ENCODE assay signal across 21 mouse cellular contexts in the genomic region with DNA sequence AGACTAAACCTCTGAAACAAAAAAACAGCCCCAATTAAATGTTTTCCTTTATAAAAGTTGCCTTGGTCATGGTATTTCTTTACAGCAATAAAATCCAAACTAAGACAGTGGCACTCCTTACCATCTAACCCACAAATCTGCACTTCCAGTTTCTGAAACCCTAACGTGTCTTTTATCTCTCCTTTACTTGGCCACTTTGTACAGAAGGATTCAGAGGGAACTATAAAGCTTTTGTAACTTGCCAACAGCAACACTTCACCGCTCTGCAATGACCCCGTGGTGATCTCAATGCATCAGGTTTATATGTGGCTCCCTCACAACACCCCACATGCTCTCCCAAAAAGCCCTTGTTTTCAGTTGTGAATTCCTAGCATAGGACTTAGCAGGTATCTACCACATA. TPM values are rescaled to one million over a fixed set of nuclear protein-coding genes. Genes with fewer than 3 reads are reported as not detected.
DNase-seq lines count a peak whose midpoint lies in the region; ATAC-seq and TF ChIP-seq lines count a peak whose summit lies in the region.
"Had no signal": no experiment of that assay in that cellular context is flagged by ENCODE, and none has a peak within 500 bp of the region (broad histone marks: within the 10 kb centered on the region; RNA-seq: fewer than 3 reads in every experiment).

No protein-coding gene starts in this region.

- no peak for ATAC-seq in midbrain, postnatal 0 days (ENCODE audit: low FRiP score)
- no peak for ATAC-seq in liver, embryonic 13.5 days (ENCODE audit: low read depth)
- ATAC-seq: hindbrain, postnatal 0 days; midbrain, embryonic 16.5 days; Patski had no signal

- H3K27me3 ChIP-seq in midbrain, postnatal 0 days (ENCODE audit: insufficient read depth, low read length) = no peaks in the 10 kb centered on the region
- no peaks in the 10 kb centered on the region for H3K27me3 ChIP-seq in midbrain, embryonic 10.5 days (ENCODE audit: low read depth, poor library complexity, severe bottlenecking)
- no peaks in the 10 kb centered on the region for H3K27me3 ChIP-seq in liver, embryonic 13.5 days
- H3K27me3 ChIP-seq: embryonic facial prominence, embryonic 13.5 days; forebrain, embryonic 12.5 days; Patski; stomach, embryonic 15.5 days had no signal

- 0 out of 2 replicates have a peak overlapping the region, but pooled peaks have one; percentile 67 for H3K4me2 ChIP-seq in midbrain, postnatal 0 days (ENCODE audit: low read depth, low read length, poor library complexity, severe bottlenecking)
- peak overlapping the region; percentile 96 for H3K4me2 ChIP-seq in liver, embryonic 13.5 days

- H3K9me3 ChIP-seq in midbrain, postnatal 0 days (ENCODE audit: low read length) = no peaks in the 10 kb centered on the region
- H3K9me3 ChIP-seq in midbrain, embryonic 10.5 days (replicated peaks) = no peaks in the 10 kb centered on the region
- no peaks in the 10 kb centered on the region for H3K9me3 ChIP-seq in liver, embryonic 13.5 days (replicated peaks)
- H3K9me3 ChIP-seq: embryonic facial prominence, embryonic 13.5 days; forebrain, embryonic 12.5 days; stomach, embryonic 15.5 days had no signal

- no peaks in the 10 kb centered on the region for H3K4me1 ChIP-seq in midbrain, postnatal 0 days (ENCODE audit: insufficient read depth, low read length)
- H3K4me1 ChIP-seq in midbrain, embryonic 10.5 days = peaks cover 11% of the 10 kb centered on the region
- H3K4me1 ChIP-seq in liver, embryonic 13.5 days (replicated peaks) = peaks cover 81% of the 10 kb centered on the region

- intact Hi-C loops in gastrocnemius, adult 2 months (cut with DNase I) = loop anchor here (5.0 to 10.0 kb wide), 2 partner anchors 108 to 156 kb away; a partner anchor contains a TSS

- no peak for TF ChIP-seq CTCF in gastrocnemius, adult 2 months (IDR thresholded peaks at IDR 0.05)
- no peak for TF ChIP-seq CTCF in midbrain, postnatal 0 days (IDR thresholded peaks at IDR 0.05)

- DNase-seq in gastrocnemius, adult 2 months = no peak
- no peak for DNase-seq in gastrocnemius, postnatal 4 days (ENCODE audit: low spot score in 2 of 2)
- no peak for DNase-seq in midbrain, postnatal 0 days (ENCODE audit: low spot score)
- DNase-seq in midbrain, embryonic 10.5 days (ENCODE audit: low spot score) = no peak
- DNase-seq in liver, embryonic 13.5 days = no peak
- DNase-seq in right cerebral cortex, postnatal 25 days = no peak
- no peak for DNase-seq in right cerebral cortex, postnatal 14 days
- DNase-seq: adrenal gland, adult 2 months; cerebellum, adult 18-20 months; cerebellum, postnatal 36 days; embryo, embryonic 11 days; kidney, adult 11 months; layer of hippocampus, adult 9-11 months; thymus, adult 18-20 months; thymus, postnatal 36 days had no signal

- H3K9ac ChIP-seq in midbrain, postnatal 0 days (replicated peaks; ENCODE audit: low read length, poor library complexity, severe bottlenecking) = no peak overlapping the region
- no peak overlapping the region for H3K9ac ChIP-seq in liver, embryonic 13.5 days
- H3K9ac ChIP-seq: embryonic facial prominence, embryonic 13.5 days; forebrain, embryonic 12.5 days; stomach, embryonic 15.5 days had no signal

- H3K27ac ChIP-seq in gastrocnemius, adult 2 months = peak overlapping the region; percentile 99; the same call in 1 of the 2 replicates
- H3K27ac ChIP-seq in midbrain, postnatal 0 days (ENCODE audit: low read depth, low read length) = no peak overlapping the region
- H3K27ac ChIP-seq in midbrain, embryonic 10.5 days (replicated peaks) = no peak overlapping the region
- peak overlapping the region; percentile 11; the same call in 1 of the 2 replicates for H3K27ac ChIP-seq in liver, embryonic 13.5 days
- H3K27ac ChIP-seq: embryonic facial prominence, embryonic 13.5 days; forebrain, embryonic 12.5 days; hindbrain, postnatal 0 days; stomach, embryonic 15.5 days had no signal

- WGBS in midbrain, postnatal 0 days = 89% methylated on average over 3 of the region's 3 CpGs
- 91% methylated on average over 3 of the region's 3 CpGs for WGBS in midbrain, embryonic 10.5 days
- 58% methylated on average over 3 of the region's 3 CpGs for WGBS in liver, embryonic 13.5 days (ENCODE audit: insufficient replicate concordance)

- no peak overlapping the region for H3K4me3 ChIP-seq in gastrocnemius, adult 2 months
- H3K4me3 ChIP-seq in midbrain, postnatal 0 days (ENCODE audit: low read depth, low read length) = no peak overlapping the region
- H3K4me3 ChIP-seq in midbrain, embryonic 10.5 days = no peak overlapping the region
- no peak overlapping the region for H3K4me3 ChIP-seq in liver, embryonic 13.5 days (replicated peaks)
- H3K4me3 ChIP-seq: embryonic facial prominence, embryonic 13.5 days; forebrain, embryonic 12.5 days; stomach, embryonic 15.5 days had no signal

- peaks cover 14% of the 10 kb centered on the region; the same call in 1 of the 2 replicates for H3K36me3 ChIP-seq in midbrain, postnatal 0 days (ENCODE audit: insufficient read depth, low read length)
- peaks cover 23% of the 10 kb centered on the region for H3K36me3 ChIP-seq in midbrain, embryonic 10.5 days
- peaks cover 14% of the 10 kb centered on the region; the same call in 1 of the 2 replicates for H3K36me3 ChIP-seq in liver, embryonic 13.5 days

RNA-seq across cellular contexts. Expression of a gene that starts 2.0 kb away (rescaled TPM):
- total RNA-seq in gastrocnemius, adult 2 months (2021) = 100 to 1,000 TPM; 203 to 277 TPM
- total RNA-seq in gastrocnemius, postnatal 4 days (2021) = 10 to 100 TPM; 44.9 to 58.0 TPM
- 22.4 and 27.0 TPM in 2 replicates for total RNA-seq in midbrain, postnatal 0 days (2014; rRNA removed)
- polyA plus RNA-seq in midbrain, postnatal 0 days (2015; fragmentation: Nextera tagmentation; extraction: Ambion mirVana) = 12.1 and 13.2 TPM in 2 replicates
- polyA plus RNA-seq in midbrain, embryonic 10.5 days (2016; fragmentation: Nextera tagmentation; extraction: Ambion mirVana) = 15.6 and 15.8 TPM in 2 replicates
- polyA plus RNA-seq in liver, embryonic 13.5 days (2015; fragmentation: Nextera tagmentation; extraction: Ambion mirVana) = 5.0 and 5.6 TPM in 2 replicates

RNA-seq across cellular contexts. Expression of a gene that starts 2.1 kb away (rescaled TPM):
- total RNA-seq in gastrocnemius, adult 2 months (2021) = 1 to 10 TPM; 7.4 to 9.1 TPM
- total RNA-seq in gastrocnemius, postnatal 4 days (2021) = 10 to 100 TPM; 15.5 to 17.0 TPM
- 30.5 and 40.9 TPM in 2 replicates for total RNA-seq in midbrain, postnatal 0 days (2014; rRNA removed)
- polyA plus RNA-seq in midbrain, postnatal 0 days (2015; fragmentation: Nextera tagmentation; extraction: Ambion mirVana) = 9.4 and 9.5 TPM in 2 replicates
- 14.7 and 15.0 TPM in 2 replicates for polyA plus RNA-seq in midbrain, embryonic 10.5 days (2016; fragmentation: Nextera tagmentation; extraction: Ambion mirVana)
- 3.3 TPM in 2 replicates for polyA plus RNA-seq in liver, embryonic 13.5 days (2015; fragmentation: Nextera tagmentation; extraction: Ambion mirVana)

RNA-seq across cellular contexts. Expression of a gene that starts 36.8 kb away (rescaled TPM):
- 1 to 10 TPM; 4.2 to 6.3 TPM for total RNA-seq in gastrocnemius, adult 2 months (2021)
- 10 to 100 TPM in 1 of 2 experiments, 1 to 10 TPM in 1; 9.1 to 21.0 TPM for total RNA-seq in gastrocnemius, postnatal 4 days (2021)
- total RNA-seq in midbrain, postnatal 0 days (2014; rRNA removed) = 8.4 and 14.8 TPM in 2 replicates
- 15.7 and 17.3 TPM in 2 replicates for polyA plus RNA-seq in midbrain, postnatal 0 days (2015; fragmentation: Nextera tagmentation; extraction: Ambion mirVana)
- 20.1 and 20.6 TPM in 2 replicates for polyA plus RNA-seq in midbrain, embryonic 10.5 days (2016; fragmentation: Nextera tagmentation; extraction: Ambion mirVana)
- 13.9 and 17.0 TPM in 2 replicates for polyA plus RNA-seq in liver, embryonic 13.5 days (2015; fragmentation: Nextera tagmentation; extraction: Ambion mirVana)

Comparison
In these comparisons a context has a peak if more than half of its experiments do, and no peak if none do; other contexts are left out.
1. H3K27ac ChIP-seq: peak in gastrocnemius, adult 2 months (single experiment) and liver, embryonic 13.5 days (single experiment); none in midbrain, postnatal 0 days (single experiment) and midbrain, embryonic 10.5 days (single experiment).